Mouse (Mus musculus): ENCODE results near the gene Sgip1. TPM values are rescaled to one million over a fixed set of nuclear protein-coding genes. Genes with fewer than 3 reads are reported as not detected.

The Sgip1 gene
- 104 and 118 TPM in 2 replicates for polyA plus RNA-seq (2021; fragmentation: Nextera tagmentation)
- long read RNA-seq, experiment 1, partial matches to known transcripts, result 56 of 77 reads
- long read RNA-seq, experiment 1, other reads (novel, unspliced or antisense), result 21 of 77 reads
- long read RNA-seq, experiment 2, partial matches to known transcripts, result 101 of 207 reads
- long read RNA-seq, experiment 2, other reads (novel, unspliced or antisense), result 106 of 207 reads

GRCm38 (mm10) chr4:102741287-102741686 lies at the start of gene Sgip1:
Gene Sgip1 (plus strand): TSS chr4:102741297.

GRCm38 (mm10) chr4:102978440-102978839 lies 237.3 kb downstream of the Sgip1 start, which contains the start of gene Tctex1d1:
Gene Tctex1d1 (plus strand): TSS chr4:102978606.

Other genes with a start within 250 kb of the Sgip1 start
- 1.0 and 1.5 TPM in 2 replicates for gene Tctex1d1, start 237.3 kb downstream of the Sgip1 start, polyA plus RNA-seq (2021; fragmentation: Nextera tagmentation)